Mouse (Mus musculus) layer of hippocampus, adult 9-11 months (tissue): ENCODE measurements around the gene Zfyve27.

ENCODE experiments used
- DNase-seq: peaks from one replicate; pipeline ENCODE4 v3.0.0; 2022

Zfyve27 gene

GRCm38 (mm10) chr19:42163764-42164163, at the start of gene Zfyve27:
Zfyve27 (plus strand) TSS chr19:42163951.
- DNase-seq, result no peak

- no peak for DNase-seq
Observed at GRCm38 (mm10) chr19:42115783-42116335, 47.9 kb upstream of the Zfyve27 start.

GRCm38 (mm10) chr19:42118142-42118541, 45.6 kb upstream of the Zfyve27 start:
- DNase-seq, result no peak

- DNase-seq, result no peak
Observed at GRCm38 (mm10) chr19:42118596-42118995, 45.2 kb upstream of the Zfyve27 start.

- DNase-seq, result no peak
Observed at GRCm38 (mm10) chr19:42120451-42120850, 43.3 kb upstream of the Zfyve27 start.

- DNase-seq, result no peak
Observed at GRCm38 (mm10) chr19:42124684-42125083, 39.1 kb upstream of the Zfyve27 start.

GRCm38 (mm10) chr19:42125501-42126218, 38.1 kb upstream of the Zfyve27 start:
- DNase-seq, result no peak

- DNase-seq, result no peak
Observed at GRCm38 (mm10) chr19:42126219-42126605, 37.5 kb upstream of the Zfyve27 start.

- DNase-seq, result no peak
Observed at GRCm38 (mm10) chr19:42127024-42127423, 36.7 kb upstream of the Zfyve27 start.

GRCm38 (mm10) chr19:42128052-42128740, 35.6 kb upstream of the Zfyve27 start:
- no peak for DNase-seq

GRCm38 (mm10) chr19:42128787-42129508, 34.8 kb upstream of the Zfyve27 start, which contains the start of gene Avpi1:
Avpi1 (minus strand) TSS chr19:42129059.
- peak; percentile 99 for DNase-seq

GRCm38 (mm10) chr19:42129509-42130293, 34.0 kb upstream of the Zfyve27 start:
- DNase-seq, result no peak

- DNase-seq, result no peak
Observed at GRCm38 (mm10) chr19:42130294-42130606, 33.5 kb upstream of the Zfyve27 start.

- no peak for DNase-seq
Observed at GRCm38 (mm10) chr19:42131101-42131500, 32.6 kb upstream of the Zfyve27 start.

GRCm38 (mm10) chr19:42135070-42135469, 28.7 kb upstream of the Zfyve27 start:
- no peak for DNase-seq

- DNase-seq, result no peak
Observed at GRCm38 (mm10) chr19:42136126-42136525, 27.6 kb upstream of the Zfyve27 start.

- no peak for DNase-seq
Observed at GRCm38 (mm10) chr19:42137167-42137672, 26.5 kb upstream of the Zfyve27 start.

- DNase-seq, result no peak
Observed at GRCm38 (mm10) chr19:42138517-42139285, 25.1 kb upstream of the Zfyve27 start.

GRCm38 (mm10) chr19:42139724-42140517, 23.8 kb upstream of the Zfyve27 start:
- DNase-seq, result no peak

- no peak for DNase-seq
Observed at GRCm38 (mm10) chr19:42141998-42142397, 21.8 kb upstream of the Zfyve27 start.

GRCm38 (mm10) chr19:42142757-42143156, 21.0 kb upstream of the Zfyve27 start:
- no peak for DNase-seq
